Mouse (Mus musculus) kidney, postnatal 36 days (tissue): ENCODE data around the gene Prl8a6.

Experiments used
- DNase-seq, 2 experiments: peaks; one replicate each; pipeline ENCODE4 v3.0.0; 2021 to 2022; ENCODE audit warnings: mixed read lengths in 2 of 2

The Prl8a6 gene

GRCm38 (mm10) chr13:27438588-27438987, at the start of gene Prl8a6:
TSS of gene Prl8a6 (minus strand) at chr13:27438688.
- DNase-seq: no peak

- DNase-seq: no peak
These were observed 5.3 kb downstream of the Prl8a6 start for GRCm38 (mm10) chr13:27433159-27433558.

DNA sequence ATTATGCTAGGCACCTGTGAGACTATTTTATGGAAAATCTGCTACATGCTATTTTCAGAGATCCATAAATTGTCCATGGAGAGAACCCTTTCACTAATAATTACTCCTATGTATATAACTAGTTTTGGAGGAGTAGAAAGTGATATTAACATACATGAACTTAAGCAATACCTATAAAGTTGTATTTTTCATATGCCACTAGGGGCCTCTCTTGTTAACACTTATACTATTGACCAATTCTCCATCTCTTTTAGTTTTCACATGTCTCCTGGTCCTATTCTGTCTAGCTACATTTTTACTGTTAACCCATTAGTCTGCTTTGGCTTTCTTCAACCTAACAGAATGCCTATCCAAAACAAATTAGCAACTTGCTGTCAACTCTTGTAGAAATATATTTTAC, 24.8 kb downstream of the Prl8a6 start:
- no peak for DNase-seq

DNA sequence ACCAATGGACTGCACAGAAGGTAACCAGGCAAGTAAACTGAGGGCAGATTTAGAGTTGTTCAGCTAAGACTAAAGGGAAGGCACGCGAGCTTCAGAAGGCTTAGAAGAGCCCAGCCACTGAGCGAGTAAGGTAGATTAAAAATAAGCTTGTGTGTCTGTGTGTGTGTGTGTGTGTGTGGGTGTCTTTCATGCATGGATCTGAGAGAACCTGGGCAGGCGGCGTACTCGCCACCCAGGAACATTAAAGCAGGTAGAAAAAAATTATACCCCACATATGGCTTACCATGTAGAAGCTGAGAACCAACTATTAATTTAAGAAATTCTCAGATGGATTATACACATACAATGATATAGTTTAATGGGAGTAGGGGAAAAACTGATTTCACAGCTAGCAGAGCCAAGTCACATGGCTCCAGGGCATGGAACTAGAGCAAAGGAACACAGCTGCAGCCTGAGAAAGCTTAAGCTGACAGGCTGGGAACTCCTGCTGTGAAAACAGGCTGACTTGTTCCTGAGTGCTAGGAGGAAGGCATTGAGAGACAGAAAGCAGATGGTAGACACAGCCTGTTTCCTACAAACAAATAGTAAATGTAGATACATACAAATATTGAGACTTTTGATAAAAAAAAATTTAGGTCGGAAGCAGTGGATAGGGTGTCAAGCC, 39.3 kb downstream of the Prl8a6 start:
- DNase-seq: no peak

GRCm38 (mm10) chr13:27390746-27391145, 47.7 kb downstream of the Prl8a6 start, which contains the start of gene Prl2b1:
TSS of gene Prl2b1 (minus strand) at chr13:27390846.
- DNase-seq: no peak
